Mouse (Mus musculus) embryonic fibroblast, embryonic 13.5 days (primary cell): ENCODE results near the gene Fbl. TPM values are rescaled to one million over a fixed set of nuclear protein-coding genes. Genes with fewer than 3 reads are reported as not detected.

Experiments used
- H3K27ac ChIP-seq: 2 replicates; pipeline ENCODE4 v1.5.1; 2012; ENCODE audit warnings: low read length, control low read depth, inconsistent platforms; ENCODE audit not compliant: insufficient read depth
- H3K4me1 ChIP-seq: 2 replicates; pipeline ENCODE4 v1.6.1; 2011; ENCODE audit warnings: low read length; ENCODE audit not compliant: control insufficient read depth, insufficient read depth
- H3K4me3 ChIP-seq: 2 replicates; pipeline ENCODE4 v1.5.1; 2011; ENCODE audit warnings: mild to moderate bottlenecking, control low read depth, low read length; ENCODE audit not compliant: insufficient read depth
- CTCF ChIP-seq: IDR thresholded peaks from 2 replicates; pipeline ENCODE4 v1.5.1; 2011; ENCODE audit warnings: mild to moderate bottlenecking, control low read depth, low read length, moderate library complexity, borderline replicate concordance; ENCODE audit not compliant: insufficient read depth
- POLR2A ChIP-seq: IDR thresholded peaks from 2 replicates; pipeline ENCODE4 v1.6.1; 2011; ENCODE audit warnings: low read depth, mild to moderate bottlenecking, control low read depth, low read length, moderate library complexity
- polyA plus RNA-seq: library from polyadenylated mRNA; stranded (reverse); fragments of >200 nt; gene quantifications from 2 replicates; pipeline ENCODE4 v1.2.4, GENCODE M21; 2011; ENCODE audit warnings: low read depth; ENCODE audit not compliant: missing spikeins, insufficient read length

The Fbl gene
- polyA plus RNA-seq, 1 experiment, result 168 TPM

- H3K4me3 ChIP-seq, result no peak overlapping the region
- no peak overlapping the region for H3K27ac ChIP-seq
- TF ChIP-seq CTCF (no peak), POLR2A (no peak)
- H3K4me1 ChIP-seq, result no peaks in the 10 kb centered on the region
Observed at GRCm38 (mm10) chr7:28185884-28186283, 16.4 kb downstream of the Fbl start.

- Histone ChIP-seq H3K4me3 (no peak overlapping the region), H3K27ac (no peak overlapping the region)
- no peak for TF ChIP-seq CTCF
- TF ChIP-seq POLR2A, result no peak
Observed at GRCm38 (mm10) chr7:28186631-28187030, 17.1 kb downstream of the Fbl start.

GRCm38 (mm10) chr7:28191489-28191888, 22.0 kb downstream of the Fbl start:
- H3K4me3 ChIP-seq, result no peak overlapping the region
- TF ChIP-seq POLR2A, result no peak
- TF ChIP-seq CTCF, result no peak

More at GRCm38 (mm10) chr7:28186631-28187030, 17.1 kb downstream of the Fbl start:
- no peaks in the 10 kb centered on the region for H3K4me1 ChIP-seq

GRCm38 (mm10) chr7:28191903-28192302, 22.4 kb downstream of the Fbl start:
- Histone ChIP-seq H3K27ac (no peak overlapping the region), H3K4me3 (no peak overlapping the region), H3K4me1 (no peaks in the 10 kb centered on the region)
- TF ChIP-seq CTCF (no peak), POLR2A (no peak)

More at GRCm38 (mm10) chr7:28191489-28191888, 22.0 kb downstream of the Fbl start:
- no peak overlapping the region for H3K27ac ChIP-seq
- no peaks in the 10 kb centered on the region for H3K4me1 ChIP-seq

GRCm38 (mm10) chr7:28195414-28196098, 26.0 kb downstream of the Fbl start:
- no peak overlapping the region for H3K27ac ChIP-seq
- no peaks in the 10 kb centered on the region for H3K4me1 ChIP-seq
- TF ChIP-seq CTCF (no peak), POLR2A (no peak)
- no peak overlapping the region for H3K4me3 ChIP-seq

- H3K27ac ChIP-seq, result no peak overlapping the region
- no peak overlapping the region for H3K4me3 ChIP-seq
- no peaks in the 10 kb centered on the region for H3K4me1 ChIP-seq
- TF ChIP-seq CTCF (no peak), POLR2A (no peak)
Observed at GRCm38 (mm10) chr7:28196528-28196927, 27.0 kb downstream of the Fbl start.

- TF ChIP-seq CTCF (no peak), POLR2A (no peak)
- Histone ChIP-seq H3K4me3 (no peak overlapping the region), H3K4me1 (no peaks in the 10 kb centered on the region), H3K27ac (no peak overlapping the region)
Observed at GRCm38 (mm10) chr7:28199054-28199453, 29.5 kb downstream of the Fbl start.

- Histone ChIP-seq H3K4me3 (no peak overlapping the region), H3K27ac (no peak overlapping the region), H3K4me1 (no peaks in the 10 kb centered on the region)
- TF ChIP-seq CTCF (no peak), POLR2A (no peak)
Observed at GRCm38 (mm10) chr7:28203207-28204108, 33.9 kb downstream of the Fbl start.

- Histone ChIP-seq H3K4me3 (no peak overlapping the region), H3K4me1 (no peaks in the 10 kb centered on the region), H3K27ac (no peak overlapping the region)
- TF ChIP-seq POLR2A (no peak), CTCF (no peak)
Observed at GRCm38 (mm10) chr7:28206044-28206600, 36.6 kb downstream of the Fbl start.

- TF ChIP-seq POLR2A, result no peak
- no peak for TF ChIP-seq CTCF
- no peak overlapping the region for H3K27ac ChIP-seq
- H3K4me1 ChIP-seq, result no peaks in the 10 kb centered on the region
- no peak overlapping the region for H3K4me3 ChIP-seq
Observed at GRCm38 (mm10) chr7:28208396-28208987, 39.0 kb downstream of the Fbl start.
